16 mouse cellular contexts compared by ENCODE assay signal in genomic region chr5:23990001-23990400, GRCm38 (mm10).
"Had no signal": no experiment of that assay in that cellular context is flagged by ENCODE, and none has a peak within 500 bp of the region (broad histone marks: within the 10 kb centered on the region; RNA-seq: fewer than 3 reads in every experiment).

No protein-coding gene starts in this region.

- H3K27ac ChIP-seq: left cerebral cortex, adult 2 months; liver, embryonic 13.5 days; lung, embryonic 15.5 days; macrophage; midbrain, embryonic 13.5 days; neural tube, embryonic 13.5 days; stomach, embryonic 15.5 days had no signal

- ATAC-seq: liver, postnatal 0 days; midbrain, embryonic 13.5 days had no signal

- H3K4me3 ChIP-seq: left cerebral cortex, adult 2 months; liver, embryonic 13.5 days; lung, embryonic 15.5 days; megakaryocyte, embryonic 14.5 days; midbrain, embryonic 13.5 days; neural tube, embryonic 13.5 days; stomach, embryonic 15.5 days had no signal

- H3K4me1 ChIP-seq: lung, embryonic 15.5 days; stomach, embryonic 15.5 days had no signal

- DNase-seq: kidney, adult 8-10 months; kidney, postnatal 25 days; liver; liver, embryonic 13.5 days; liver, postnatal 0 days; lung, postnatal 14 days; right cerebral cortex, postnatal 14 days; thymus, adult 2 months; thymus, postnatal 36 days had no signal

- H3K36me3 ChIP-seq: stomach, embryonic 15.5 days had no signal

- H3K4me2 ChIP-seq: liver, embryonic 13.5 days; lung, embryonic 15.5 days; midbrain, embryonic 13.5 days; neural tube, embryonic 13.5 days; stomach, embryonic 15.5 days had no signal

- H3K9me3 ChIP-seq: liver, embryonic 13.5 days; lung, embryonic 15.5 days; megakaryocyte, embryonic 14.5 days; midbrain, embryonic 13.5 days; neural tube, embryonic 13.5 days; stomach, embryonic 15.5 days had no signal

- H3K9ac ChIP-seq: liver, embryonic 13.5 days; liver, postnatal 0 days; lung, embryonic 15.5 days; midbrain, embryonic 13.5 days; neural tube, embryonic 13.5 days; stomach, embryonic 15.5 days had no signal

- H3K27me3 ChIP-seq: liver, embryonic 13.5 days; lung, embryonic 15.5 days; megakaryocyte, embryonic 14.5 days; midbrain, embryonic 13.5 days; neural tube, embryonic 13.5 days; stomach, embryonic 15.5 days had no signal
